Mouse (Mus musculus) intestine, embryonic 14.5 days (tissue): Measurements from ENCODE around the gene Nlgn2. TPM values are rescaled to one million over a fixed set of nuclear protein-coding genes. Genes with fewer than 3 reads are reported as not detected.

Source experiments
- ATAC-seq: fragments of 200-750 bp; cut with Nextera tagmentation; replicated peaks from 2 replicates; pipeline ENCODE4 v1.8.0; 2017; ENCODE audit warnings: low read depth, moderate number of reproducible peaks, moderate TSS enrichment, moderate library complexity; ENCODE audit not compliant: low FRiP score, low TSS enrichment
- DNase-seq: peaks from one replicate; pipeline ENCODE4 v3.0.0-alpha.2; 2018; ENCODE audit warnings: low spot score
- H3K27ac ChIP-seq: fragments of 300-500 bp; sonication (generic); 2 replicates; pipeline ENCODE4 v1.5.1; 2014; ENCODE audit warnings: low read depth, mild to moderate bottlenecking, control low read depth
- H3K27me3 ChIP-seq: fragments of 300-500 bp; sonication (generic); replicated peaks from 2 replicates; pipeline ENCODE4 v1.6.1; 2014; ENCODE audit warnings: low read length, control low read depth; ENCODE audit not compliant: control insufficient read depth, insufficient read depth
- H3K36me3 ChIP-seq: fragments of 300-500 bp; sonication (generic); 2 replicates; pipeline ENCODE4 v1.6.1; 2014; ENCODE audit warnings: low read length, control low read depth; ENCODE audit not compliant: control insufficient read depth, insufficient read depth
- H3K4me1 ChIP-seq: fragments of 300-500 bp; sonication (generic); replicated peaks from 2 replicates; pipeline ENCODE4 v1.6.1; 2014; ENCODE audit warnings: low read length, control low read depth, mixed read lengths; ENCODE audit not compliant: control insufficient read depth, insufficient read depth
- H3K4me2 ChIP-seq: fragments of 300-500 bp; sonication (generic); 2 replicates; pipeline ENCODE4 v1.6.1; 2014; ENCODE audit warnings: low read length
- H3K4me3 ChIP-seq: fragments of 300-500 bp; sonication (generic); 2 replicates; pipeline ENCODE4 v1.5.1; 2014; ENCODE audit warnings: low read depth, low read length, control low read depth, mixed read lengths
- H3K9ac ChIP-seq: fragments of 300-500 bp; sonication (generic); 2 replicates; pipeline ENCODE4 v1.6.1; 2014; ENCODE audit warnings: mild to moderate bottlenecking, low read length
- H3K9me3 ChIP-seq: fragments of 300-500 bp; sonication (generic); 2 replicates; pipeline ENCODE4 v1.6.1; 2016; ENCODE audit warnings: low read length, control low read depth; ENCODE audit not compliant: control insufficient read depth
- whole genome bisulfite sequencing: fragments of 180-500 bp; shearing (Covaris S2); extraction: QIAGEN DNeasy Blood & Tissue Kit; methylation state at CpG from one replicate; pipeline ENCODE4 v1.1.7; 2014; 5-methylcytosine and 5-hydroxymethylcytosine counted together
- polyA plus RNA-seq: library from polyadenylated mRNA; unstranded; fragments of >200 nt; fragmentation: Nextera tagmentation; extraction: Ambion mirVana; gene quantifications from 2 replicates; pipeline ENCODE4 v1.2.1, GENCODE M21; 2014

Gene Nlgn2
- 8.5 TPM in 2 replicates for polyA plus RNA-seq

- 0% methylated on average over 30 of the region's 32 CpGs for WGBS
- DNase-seq (no peak), ATAC-seq (peak; percentile 74)
- Histone ChIP-seq H3K9me3 (no peaks in the 10 kb centered on the region), H3K4me2 (peak within 1 kb of the TSS; percentile 77), H3K27ac (peak within 1 kb of the TSS; percentile 83), H3K4me1 (peaks cover 32% of the 10 kb centered on the region), H3K36me3 (peaks cover 14% of the 10 kb centered on the region), H3K9ac (peak within 1 kb of the TSS; percentile 64), H3K4me3 (peak within 1 kb of the TSS; percentile 79), H3K27me3 (no peaks in the 10 kb centered on the region)
These were observed at the start of gene Nlgn2 for GRCm38 (mm10) chr11:69837604-69837951. Nlgn2 (minus strand) TSS chr11:69837784.

GRCm38 (mm10) chr11:69886907-69887635 is 49.5 kb upstream of the Nlgn2 start:
- H3K27me3 ChIP-seq = no peaks in the 10 kb centered on the region
- no peak overlapping the region for H3K27ac ChIP-seq
- no peak overlapping the region for H3K4me2 ChIP-seq
- 64% methylated on average over 8 of the region's 8 CpGs for WGBS
- DNase-seq (no peak), ATAC-seq (no peak)
- no peaks in the 10 kb centered on the region for H3K4me1 ChIP-seq
- no peak overlapping the region for H3K9ac ChIP-seq
- no peaks in the 10 kb centered on the region for H3K36me3 ChIP-seq
- no peaks in the 10 kb centered on the region for H3K9me3 ChIP-seq
- no peak overlapping the region for H3K4me3 ChIP-seq

- no peaks in the 10 kb centered on the region for H3K36me3 ChIP-seq
- no peak overlapping the region for H3K4me2 ChIP-seq
- H3K27ac ChIP-seq = no peak overlapping the region
- ATAC-seq (no peak), DNase-seq (no peak)
- WGBS = 72% methylated on average over 8 of the region's 8 CpGs
- peaks cover 12% of the 10 kb centered on the region for H3K4me1 ChIP-seq
- H3K4me3 ChIP-seq = no peak overlapping the region
- H3K27me3 ChIP-seq = no peaks in the 10 kb centered on the region
- no peaks in the 10 kb centered on the region for H3K9me3 ChIP-seq
- no peak overlapping the region for H3K9ac ChIP-seq
These were observed 47.1 kb upstream of the Nlgn2 start for GRCm38 (mm10) chr11:69884663-69885062.

GRCm38 (mm10) chr11:69884240-69884639 is 46.7 kb upstream of the Nlgn2 start:
- DNase-seq = no peak
- Histone ChIP-seq H3K4me3 (no peak overlapping the region), H3K9ac (no peak overlapping the region), H3K4me2 (no peak overlapping the region), H3K36me3 (no peaks in the 10 kb centered on the region), H3K9me3 (no peaks in the 10 kb centered on the region), H3K27me3 (no peaks in the 10 kb centered on the region), H3K4me1 (peaks cover 16% of the 10 kb centered on the region), H3K27ac (no peak overlapping the region)
- WGBS = 73% methylated on average over 9 of the region's 9 CpGs
- no peak for ATAC-seq

- 84% methylated on average over 8 of the region's 8 CpGs for WGBS
- DNase-seq (no peak), ATAC-seq (no peak)
- Histone ChIP-seq H3K4me2 (no peak overlapping the region), H3K9ac (no peak overlapping the region), H3K4me1 (peaks cover 20% of the 10 kb centered on the region), H3K27me3 (no peaks in the 10 kb centered on the region), H3K9me3 (no peaks in the 10 kb centered on the region), H3K27ac (no peak overlapping the region), H3K36me3 (no peaks in the 10 kb centered on the region), H3K4me3 (no peak overlapping the region)
These were observed 46.1 kb upstream of the Nlgn2 start for GRCm38 (mm10) chr11:69883527-69884151.

- Histone ChIP-seq H3K9ac (no peak overlapping the region), H3K4me1 (peaks cover 20% of the 10 kb centered on the region), H3K36me3 (no peaks in the 10 kb centered on the region), H3K4me2 (no peak overlapping the region), H3K27ac (no peak overlapping the region), H3K9me3 (no peaks in the 10 kb centered on the region), H3K27me3 (no peaks in the 10 kb centered on the region), H3K4me3 (no peak overlapping the region)
- no peak for ATAC-seq
- DNase-seq = peak; percentile 67
- 68% methylated on average over 4 of the region's 4 CpGs for WGBS
These were observed 45.5 kb upstream of the Nlgn2 start for GRCm38 (mm10) chr11:69883066-69883465.

DNA sequence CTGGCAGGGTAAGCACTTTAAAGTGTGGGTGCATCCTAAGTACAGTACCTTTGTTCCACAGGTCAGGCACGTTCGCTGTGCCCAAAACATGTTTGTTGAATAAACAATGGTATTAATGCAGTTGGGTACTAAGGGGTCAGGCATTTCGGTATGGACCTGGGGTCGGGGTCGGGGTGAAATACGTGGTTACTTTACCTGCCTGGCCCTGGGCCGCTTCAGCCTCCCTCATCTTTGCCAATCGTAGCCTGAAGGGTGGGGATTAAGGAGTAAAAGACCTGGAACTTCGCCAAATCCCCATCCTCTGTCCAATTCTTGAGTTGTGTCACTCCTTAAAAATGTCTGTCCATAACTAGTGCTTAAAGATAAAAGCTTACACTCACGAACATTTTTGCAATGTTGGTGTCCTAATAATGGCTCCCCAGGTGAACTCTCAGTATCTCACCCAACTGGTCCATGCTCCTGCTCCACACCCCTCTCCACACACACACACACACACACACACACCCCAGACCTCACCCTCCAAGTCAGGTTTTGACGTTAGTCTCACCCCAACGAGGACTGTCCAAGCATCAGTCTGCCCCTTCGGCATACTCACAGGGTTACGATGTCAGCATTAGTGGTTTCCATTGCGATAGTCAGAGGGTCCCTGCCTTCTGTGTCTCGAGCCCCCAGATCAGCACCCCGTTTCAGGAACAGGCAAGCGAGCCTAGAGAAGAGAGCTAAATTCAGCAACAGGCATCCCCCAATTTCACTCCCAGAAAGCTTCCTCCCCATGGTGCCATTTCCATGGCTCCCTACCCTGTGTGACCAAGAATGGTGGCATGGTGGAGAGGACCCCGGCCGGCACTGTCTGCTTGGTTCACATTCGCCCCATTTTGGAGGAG is 44.4 kb upstream of the Nlgn2 start:
- WGBS = 57% methylated on average over 21 of the region's 21 CpGs
- no peaks in the 10 kb centered on the region for H3K27me3 ChIP-seq
- H3K4me1 ChIP-seq = peaks cover 20% of the 10 kb centered on the region
- peak overlapping the region; percentile 55 for H3K9ac ChIP-seq
- peak overlapping the region; percentile 88 for H3K27ac ChIP-seq
- no peak for DNase-seq
- peak overlapping the region; percentile 69 for H3K4me2 ChIP-seq
- H3K36me3 ChIP-seq = no peaks in the 10 kb centered on the region
- peak overlapping the region; percentile 52 for H3K4me3 ChIP-seq
- ATAC-seq = no peak; the same call in 1 of the 2 replicates
- H3K9me3 ChIP-seq = no peaks in the 10 kb centered on the region

- peak within 1 kb of the TSS; percentile 88 for H3K27ac ChIP-seq
- DNase-seq = peak; percentile 88
- H3K36me3 ChIP-seq = no peaks in the 10 kb centered on the region
- H3K4me3 ChIP-seq = peak within 1 kb of the TSS; percentile 52
- no peaks in the 10 kb centered on the region for H3K9me3 ChIP-seq
- under 1% methylated on average over 46 of the region's 46 CpGs for whole genome bisulfite sequencing
- peak within 1 kb of the TSS; percentile 69 for H3K4me2 ChIP-seq
- ATAC-seq = peak; percentile 87
- H3K27me3 ChIP-seq = no peaks in the 10 kb centered on the region
- peaks cover 25% of the 10 kb centered on the region for H3K4me1 ChIP-seq
- peak within 1 kb of the TSS; percentile 55 for H3K9ac ChIP-seq
These were observed 43.4 kb upstream of the Nlgn2 start, which contains the start of gene Kctd11 for GRCm38 (mm10) chr11:69880853-69881603. Kctd11 (minus strand) TSS chr11:69881406.
